Mouse (Mus musculus): ENCODE measurements around the gene Dhrs7c. TPM values are rescaled to one million over a fixed set of nuclear protein-coding genes. Genes with fewer than 3 reads are reported as not detected.

The Dhrs7c gene
- total and polyA plus RNA-seq, 3 experiments: not detected

DNA sequence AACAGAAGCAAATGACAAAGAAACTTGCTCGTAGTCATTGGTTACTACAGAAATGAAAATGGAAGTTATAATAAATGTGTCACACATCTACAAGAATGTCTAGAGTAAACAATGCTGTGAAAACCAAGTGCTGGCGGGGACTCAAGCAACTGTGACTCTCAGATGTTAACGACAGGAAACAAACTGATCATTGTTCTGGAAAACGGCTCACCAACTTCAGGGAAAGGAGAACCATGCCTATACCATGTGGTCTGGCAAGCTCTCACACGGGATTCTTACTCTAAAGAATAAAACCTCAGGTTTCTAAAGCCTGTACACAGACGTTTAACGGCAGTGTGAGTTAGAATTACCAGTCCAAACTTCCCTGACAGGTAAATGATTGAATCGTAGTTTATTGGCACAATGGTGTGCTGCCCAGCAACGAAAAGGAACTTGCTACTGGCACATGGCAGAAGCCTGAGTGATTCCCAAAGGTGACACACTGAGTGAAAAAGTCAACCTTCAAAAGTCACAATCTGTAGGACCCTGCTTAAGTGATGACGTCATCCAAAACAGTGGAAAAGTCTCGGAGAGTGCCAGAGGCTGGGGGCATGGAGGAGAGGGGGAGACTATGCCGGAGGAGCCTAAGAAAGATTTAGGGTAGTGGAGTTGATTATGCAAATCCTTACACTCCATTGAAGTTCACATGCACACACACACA lies 30.5 kb downstream of the Dhrs7c start:
- no peak overlapping the region for H3K27ac ChIP-seq (ENCODE audit: control insufficient read depth, low read depth, low read length)
- TF ChIP-seq TBP (IDR thresholded peaks at IDR 0.05; ENCODE audit: low read depth, low read length) (no peak), CHD2 (IDR thresholded peaks at IDR 0.05; ENCODE audit: low read length) (no peak), HCFC1 (IDR thresholded peaks at IDR 0.05; ENCODE audit: low read depth, low read length) (no peak), UBTF (IDR thresholded peaks at IDR 0.05; ENCODE audit: borderline replicate concordance, insufficient read depth, low read depth, low read length) (no peak), GABPA (IDR thresholded peaks at IDR 0.05; ENCODE audit: low read depth, low read length) (no peak), MYC (IDR thresholded peaks at IDR 0.05; ENCODE audit: low read depth, low read length) (no peak), POLR2AphosphoS2 (IDR thresholded peaks at IDR 0.05; ENCODE audit: low read length) (no peak)

GRCm38 (mm10) chr11:67829530-67829929 lies 31.5 kb downstream of the Dhrs7c start:
- no peak overlapping the region for H3K9ac ChIP-seq (ENCODE audit: control insufficient read depth, low read depth, low read length, poor library complexity, severe bottlenecking)
- no peak for TF ChIP-seq CHD1 (IDR thresholded peaks at IDR 0.05; ENCODE audit: low read depth, low read length)
- TF ChIP-seq E2F4 (IDR thresholded peaks at IDR 0.05; ENCODE audit: borderline replicate concordance, low read depth, low read length): no peak
- TF ChIP-seq GATA1 (IDR thresholded peaks at IDR 0.05; ENCODE audit: low read depth, low read length): no peak
- no peak for TF ChIP-seq NRF1 (IDR thresholded peaks at IDR 0.05; ENCODE audit: insufficient read depth, low read depth, low read length, poor library complexity, severe bottlenecking)
- no peak for TF ChIP-seq MXI1 (IDR thresholded peaks at IDR 0.05; ENCODE audit: low read depth, low read length)
- no peak for TF ChIP-seq TAL1 (IDR thresholded peaks at IDR 0.05; ENCODE audit: low read length)
- TF ChIP-seq TCF12 (IDR thresholded peaks at IDR 0.05; ENCODE audit: low read depth, low read length): no peak
- no peaks in the 10 kb centered on the region for H3K4me1 ChIP-seq (ENCODE audit: control insufficient read depth in 1 of 2, insufficient read depth in 2 of 2, low read length in 2 of 2)
- H3K4me3 ChIP-seq (ENCODE audit: control insufficient read depth in 1 of 2, insufficient read depth in 1 of 2, low read depth in 2 of 2, low read length in 2 of 2): no peak overlapping the region
- no peak overlapping the region for H3K27ac ChIP-seq (ENCODE audit: control insufficient read depth, low read depth, low read length)
- H3K36me3 ChIP-seq (ENCODE audit: control insufficient read depth in 1 of 2, insufficient read depth in 2 of 2, low read length in 2 of 2): no peaks in the 10 kb centered on the region
- no peak for DNase-seq (ENCODE audit: low read depth, low spot score)
- H3K79me2 ChIP-seq (ENCODE audit: control insufficient read depth, insufficient read depth, low read length, poor library complexity): no peaks in the 10 kb centered on the region
- H3K27me3 ChIP-seq (ENCODE audit: control insufficient read depth in 1 of 2, insufficient read depth in 2 of 2, low read length in 2 of 2): no peaks in the 10 kb centered on the region
- H3K9me3 ChIP-seq (replicated peaks; ENCODE audit: insufficient read depth, low read length): no peaks in the 10 kb centered on the region

More for the DNA sequence above, 30.5 kb downstream of the Dhrs7c start:
- H3K4me3 ChIP-seq (ENCODE audit: control insufficient read depth in 1 of 2, insufficient read depth in 1 of 2, low read depth in 2 of 2, low read length in 2 of 2): no peak overlapping the region
- H3K4me1 ChIP-seq (ENCODE audit: control insufficient read depth in 1 of 2, insufficient read depth in 2 of 2, low read length in 2 of 2): no peaks in the 10 kb centered on the region
- H3K27me3 ChIP-seq (ENCODE audit: control insufficient read depth in 1 of 2, insufficient read depth in 2 of 2, low read length in 2 of 2): no peaks in the 10 kb centered on the region
- no peak overlapping the region for H3K9ac ChIP-seq (ENCODE audit: control insufficient read depth, low read depth, low read length, poor library complexity, severe bottlenecking)
- no peaks in the 10 kb centered on the region for H3K9me3 ChIP-seq (replicated peaks; ENCODE audit: insufficient read depth, low read length)
- H3K79me2 ChIP-seq (ENCODE audit: control insufficient read depth, insufficient read depth, low read length, poor library complexity): no peaks in the 10 kb centered on the region
- DNase-seq (ENCODE audit: low read depth, low spot score): no peak
- no peaks in the 10 kb centered on the region for H3K36me3 ChIP-seq (ENCODE audit: control insufficient read depth in 1 of 2, insufficient read depth in 2 of 2, low read length in 2 of 2)

DNA sequence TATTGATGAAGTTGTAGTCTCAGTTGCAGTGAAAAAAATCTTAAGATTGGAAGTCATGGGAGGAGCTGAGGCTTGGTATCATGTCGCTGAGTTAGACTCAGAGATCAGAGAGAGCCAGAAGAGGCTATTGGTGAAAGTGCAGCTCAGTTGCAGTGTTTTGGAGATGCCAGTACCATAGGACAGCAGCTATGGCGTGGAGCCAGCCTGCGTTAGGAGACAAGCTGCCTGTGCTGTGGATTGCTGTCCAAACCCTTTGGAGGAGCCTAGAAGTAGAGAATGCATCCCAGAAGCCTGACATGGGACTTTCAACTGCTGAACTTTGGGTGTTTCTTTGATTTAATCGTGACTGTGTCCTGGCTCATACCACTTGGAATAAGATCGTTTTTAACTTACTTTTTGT lies 33.8 kb downstream of the Dhrs7c start:
- Histone ChIP-seq H3K4me3 (ENCODE audit: control insufficient read depth in 1 of 2, insufficient read depth in 1 of 2, low read depth in 2 of 2, low read length in 2 of 2) (no peak overlapping the region), H3K4me1 (ENCODE audit: control insufficient read depth in 1 of 2, insufficient read depth in 2 of 2, low read length in 2 of 2) (no peaks in the 10 kb centered on the region), H3K36me3 (ENCODE audit: control insufficient read depth in 1 of 2, insufficient read depth in 2 of 2, low read length in 2 of 2) (no peaks in the 10 kb centered on the region), H3K27ac (ENCODE audit: control insufficient read depth, low read depth, low read length) (no peak overlapping the region), H3K9me3 (replicated peaks; ENCODE audit: insufficient read depth, low read length) (no peaks in the 10 kb centered on the region), H3K9ac (ENCODE audit: control insufficient read depth, low read depth, low read length, poor library complexity, severe bottlenecking) (no peak overlapping the region), H3K27me3 (ENCODE audit: control insufficient read depth in 1 of 2, insufficient read depth in 2 of 2, low read length in 2 of 2) (no peaks in the 10 kb centered on the region), H3K79me2 (ENCODE audit: control insufficient read depth, insufficient read depth, low read length, poor library complexity) (no peaks in the 10 kb centered on the region)
- TF ChIP-seq RAD21 (IDR thresholded peaks at IDR 0.05; ENCODE audit: low read depth, low read length): no peak
- TF ChIP-seq NRF1 (IDR thresholded peaks at IDR 0.05; ENCODE audit: insufficient read depth, low read depth, low read length, poor library complexity, severe bottlenecking): no peak
- TF ChIP-seq GATA1 (IDR thresholded peaks at IDR 0.05; ENCODE audit: low read depth, low read length): no peak
- TF ChIP-seq SIN3A (IDR thresholded peaks at IDR 0.05; ENCODE audit: low read length): no peak
- TF ChIP-seq POLR2A (IDR thresholded peaks at IDR 0.05; ENCODE audit: control insufficient read depth in 1 of 2, insufficient read depth in 1 of 2, low read depth in 1 of 2, low read length in 2 of 2, poor library complexity in 1 of 2): no peak
- no peak for TF ChIP-seq USF1 (IDR thresholded peaks at IDR 0.05; ENCODE audit: low read depth, low read length)
- TF ChIP-seq POLR2AphosphoS5 (IDR thresholded peaks at IDR 0.05; ENCODE audit: borderline replicate concordance, low read depth, low read length): no peak
- no peak for TF ChIP-seq MYC (IDR thresholded peaks at IDR 0.05; ENCODE audit: low read depth, low read length)
- no peak for TF ChIP-seq EP300 (IDR thresholded peaks at IDR 0.05; ENCODE audit: low read depth in 1 of 2, low read length in 2 of 2)
- TF ChIP-seq UBTF (IDR thresholded peaks at IDR 0.05; ENCODE audit: borderline replicate concordance, insufficient read depth, low read depth, low read length): no peak
- no peak for TF ChIP-seq MAFK (IDR thresholded peaks at IDR 0.05; ENCODE audit: borderline replicate concordance, low read depth, low read length)
- no peak for DNase-seq (ENCODE audit: low read depth, low spot score)

Data from MEL (cell line).